Mouse (Mus musculus) stomach, embryonic 15.5 days (tissue): ENCODE measurements around the gene Trim9. TPM values are rescaled to one million over a fixed set of nuclear protein-coding genes. Genes with fewer than 3 reads are reported as not detected.

ENCODE experiments used
- ATAC-seq: fragments of 200-750 bp; cut with Nextera tagmentation; 2 replicates; pipeline ENCODE4 v1.8.0; 2017; ENCODE audit warnings: low read depth, moderate number of reproducible peaks, moderate TSS enrichment; ENCODE audit not compliant: insufficient read depth, low FRiP score
- H3K27ac ChIP-seq: fragments of 300-500 bp; sonication (generic); 2 replicates; pipeline ENCODE4 v1.5.1; 2015; ENCODE audit warnings: mild to moderate bottlenecking, inconsistent platforms
- H3K27me3 ChIP-seq: fragments of 300-500 bp; sonication (generic); replicated peaks from 2 replicates; pipeline ENCODE4 v1.6.1; 2015; ENCODE audit warnings: inconsistent platforms
- H3K36me3 ChIP-seq: fragments of 300-500 bp; sonication (generic); 2 replicates; pipeline ENCODE4 v1.6.1; 2015; ENCODE audit warnings: inconsistent platforms
- H3K4me1 ChIP-seq: fragments of 300-500 bp; sonication (generic); 2 replicates; pipeline ENCODE4 v1.6.1; 2015; ENCODE audit warnings: inconsistent platforms
- H3K4me2 ChIP-seq: fragments of 300-500 bp; sonication (generic); 2 replicates; pipeline ENCODE4 v1.6.1; 2015; ENCODE audit warnings: mild to moderate bottlenecking, inconsistent platforms
- H3K4me3 ChIP-seq: fragments of 300-500 bp; sonication (generic); replicated peaks from 2 replicates; pipeline ENCODE4 v1.5.1; 2015; ENCODE audit warnings: inconsistent platforms
- H3K9ac ChIP-seq: fragments of 300-500 bp; sonication (generic); 2 replicates; pipeline ENCODE4 v1.6.1; 2015; ENCODE audit warnings: inconsistent platforms
- H3K9me3 ChIP-seq: fragments of 300-500 bp; sonication (generic); 2 replicates; pipeline ENCODE4 v1.6.1; 2016; ENCODE audit warnings: inconsistent platforms
- WGBS: fragments of 180-500 bp; shearing (Covaris S2); methylation state at CpG from one replicate; pipeline ENCODE4 v1.1.7; 2015; 5-methylcytosine and 5-hydroxymethylcytosine counted together
- polyA plus RNA-seq: library from polyadenylated mRNA; unstranded; fragments of >200 nt; fragmentation: Nextera tagmentation; extraction: Ambion mirVana; gene quantifications from 2 replicates; pipeline ENCODE4 v1.2.1, GENCODE M21; 2015

Trim9 gene
- polyA plus RNA-seq, 1 experiment from 2014 or later, result 1.8 TPM

- Histone ChIP-seq H3K4me2 (no peak overlapping the region), H3K9ac (no peak overlapping the region), H3K9me3 (no peaks in the 10 kb centered on the region), H3K36me3 (no peaks in the 10 kb centered on the region), H3K4me3 (no peak overlapping the region), H3K27ac (no peak overlapping the region), H3K27me3 (no peaks in the 10 kb centered on the region), H3K4me1 (peaks cover 14% of the 10 kb centered on the region)
- ATAC-seq, result no peak
- 49% methylated on average over 4 of the region's 4 CpGs for WGBS
These were observed 124.1 kb downstream of the Trim9 start for GRCm38 (mm10) chr12:70223331-70223730.

GRCm38 (mm10) chr12:70221425-70221824 lies 126.0 kb downstream of the Trim9 start:
- H3K4me3 ChIP-seq, result no peak overlapping the region
- 0 out of 2 replicates have a peak, but pooled peaks cover 1% of the 10 kb centered on the region for H3K36me3 ChIP-seq
- no peaks in the 10 kb centered on the region for H3K27me3 ChIP-seq
- H3K27ac ChIP-seq, result no peak overlapping the region
- ATAC-seq, result no peak
- H3K4me1 ChIP-seq, result peaks cover 5% of the 10 kb centered on the region
- H3K9me3 ChIP-seq, result no peaks in the 10 kb centered on the region
- H3K9ac ChIP-seq, result no peak overlapping the region
- no peak overlapping the region for H3K4me2 ChIP-seq
- WGBS, result 69% methylated on average over 5 of the region's 5 CpGs

GRCm38 (mm10) chr12:70218795-70219540 lies 128.4 kb downstream of the Trim9 start:
- peaks cover 3% of the 10 kb centered on the region; the same call in 1 of the 2 replicates for H3K4me1 ChIP-seq
- no peak overlapping the region for H3K4me2 ChIP-seq
- no peak overlapping the region for H3K9ac ChIP-seq
- no peaks in the 10 kb centered on the region for H3K27me3 ChIP-seq
- 67% methylated on average over 8 of the region's 8 CpGs for WGBS
- H3K36me3 ChIP-seq, result peaks cover 9% of the 10 kb centered on the region; the same call in 1 of the 2 replicates
- no peak for ATAC-seq
- H3K4me3 ChIP-seq, result no peak overlapping the region
- H3K9me3 ChIP-seq, result no peaks in the 10 kb centered on the region
- no peak overlapping the region for H3K27ac ChIP-seq

- ATAC-seq, result no peak
- Histone ChIP-seq H3K27me3 (no peaks in the 10 kb centered on the region), H3K36me3 (peaks cover 9% of the 10 kb centered on the region; the same call in 1 of the 2 replicates), H3K4me3 (no peak overlapping the region), H3K4me1 (no peaks in the 10 kb centered on the region), H3K27ac (no peak overlapping the region), H3K4me2 (no peak overlapping the region), H3K9ac (no peak overlapping the region), H3K9me3 (no peaks in the 10 kb centered on the region)
- 53% methylated on average over 16 of the region's 16 CpGs for WGBS
These were observed 131.1 kb downstream of the Trim9 start for GRCm38 (mm10) chr12:70216229-70216800.

- 84% methylated on average over 8 of the region's 8 CpGs for WGBS
- H3K9me3 ChIP-seq, result no peaks in the 10 kb centered on the region
- H3K27ac ChIP-seq, result no peak overlapping the region
- H3K9ac ChIP-seq, result no peak overlapping the region
- H3K27me3 ChIP-seq, result no peaks in the 10 kb centered on the region
- ATAC-seq, result no peak
- peaks cover 9% of the 10 kb centered on the region; the same call in 1 of the 2 replicates for H3K36me3 ChIP-seq
- no peaks in the 10 kb centered on the region for H3K4me1 ChIP-seq
- no peak overlapping the region for H3K4me3 ChIP-seq
- no peak overlapping the region for H3K4me2 ChIP-seq
These were observed 133.1 kb downstream of the Trim9 start for GRCm38 (mm10) chr12:70214281-70214680.

- Histone ChIP-seq H3K4me1 (no peaks in the 10 kb centered on the region), H3K9me3 (no peaks in the 10 kb centered on the region), H3K27me3 (no peaks in the 10 kb centered on the region), H3K9ac (no peak overlapping the region), H3K27ac (no peak overlapping the region), H3K4me3 (no peak overlapping the region), H3K36me3 (peaks cover 9% of the 10 kb centered on the region; the same call in 1 of the 2 replicates), H3K4me2 (no peak overlapping the region)
- 87% methylated on average over 6 of the region's 6 CpGs for WGBS
- no peak for ATAC-seq
These were observed 133.8 kb downstream of the Trim9 start for GRCm38 (mm10) chr12:70213601-70214000.

GRCm38 (mm10) chr12:70212501-70212900 lies 134.9 kb downstream of the Trim9 start:
- no peaks in the 10 kb centered on the region for H3K4me1 ChIP-seq
- peaks cover 9% of the 10 kb centered on the region; the same call in 1 of the 2 replicates for H3K36me3 ChIP-seq
- H3K4me2 ChIP-seq, result no peak overlapping the region
- H3K27me3 ChIP-seq, result no peaks in the 10 kb centered on the region
- H3K9ac ChIP-seq, result no peak overlapping the region
- H3K4me3 ChIP-seq, result no peak overlapping the region
- no peak for ATAC-seq
- 76% methylated on average over 4 of the region's 4 CpGs for WGBS
- no peak overlapping the region for H3K27ac ChIP-seq
- no peaks in the 10 kb centered on the region for H3K9me3 ChIP-seq

GRCm38 (mm10) chr12:70208214-70208613 lies 139.2 kb downstream of the Trim9 start:
- H3K4me2 ChIP-seq, result no peak overlapping the region
- no peaks in the 10 kb centered on the region for H3K9me3 ChIP-seq
- no peak overlapping the region for H3K4me3 ChIP-seq
- no peak overlapping the region for H3K27ac ChIP-seq
- no peaks in the 10 kb centered on the region for H3K27me3 ChIP-seq
- 71% methylated on average over 5 of the region's 5 CpGs for WGBS
- no peaks in the 10 kb centered on the region for H3K4me1 ChIP-seq
- ATAC-seq, result no peak
- no peaks in the 10 kb centered on the region for H3K36me3 ChIP-seq
- H3K9ac ChIP-seq, result no peak overlapping the region

- H3K36me3 ChIP-seq, result 0 out of 2 replicates have a peak, but pooled peaks cover 5% of the 10 kb centered on the region
- H3K4me1 ChIP-seq, result no peaks in the 10 kb centered on the region
- no peak overlapping the region for H3K9ac ChIP-seq
- H3K27ac ChIP-seq, result no peak overlapping the region
- no peak overlapping the region for H3K4me3 ChIP-seq
- no peak overlapping the region for H3K4me2 ChIP-seq
- WGBS, result 77% methylated on average over 8 of the region's 8 CpGs
- no peak for ATAC-seq
- H3K9me3 ChIP-seq, result no peaks in the 10 kb centered on the region
- no peaks in the 10 kb centered on the region for H3K27me3 ChIP-seq
These were observed 143.0 kb downstream of the Trim9 start for GRCm38 (mm10) chr12:70204433-70204832.

- no peak overlapping the region for H3K27ac ChIP-seq
- no peak overlapping the region for H3K4me2 ChIP-seq
- H3K4me3 ChIP-seq, result no peak overlapping the region
- no peaks in the 10 kb centered on the region for H3K4me1 ChIP-seq
- no peaks in the 10 kb centered on the region for H3K9me3 ChIP-seq
- H3K27me3 ChIP-seq, result no peaks in the 10 kb centered on the region
- ATAC-seq, result no peak
- H3K36me3 ChIP-seq, result 0 out of 2 replicates have a peak, but pooled peaks cover 5% of the 10 kb centered on the region
- 73% methylated on average over 5 of the region's 5 CpGs for WGBS
- H3K9ac ChIP-seq, result no peak overlapping the region
These were observed 145.4 kb downstream of the Trim9 start for GRCm38 (mm10) chr12:70201926-70202529.

- Histone ChIP-seq H3K27ac (no peak overlapping the region), H3K9me3 (no peaks in the 10 kb centered on the region), H3K4me3 (no peak overlapping the region), H3K4me2 (no peak overlapping the region), H3K27me3 (no peaks in the 10 kb centered on the region), H3K4me1 (peaks cover 4% of the 10 kb centered on the region; the same call in 1 of the 2 replicates), H3K9ac (no peak overlapping the region), H3K36me3 (no peaks in the 10 kb centered on the region)
- ATAC-seq, result no peak
- WGBS, result 89% methylated on average over 5 of the region's 5 CpGs
These were observed 151.1 kb downstream of the Trim9 start for GRCm38 (mm10) chr12:70196341-70196740.

GRCm38 (mm10) chr12:70195426-70195825 lies 152.0 kb downstream of the Trim9 start:
- no peaks in the 10 kb centered on the region for H3K27me3 ChIP-seq
- H3K4me1 ChIP-seq, result peaks cover 4% of the 10 kb centered on the region; the same call in 1 of the 2 replicates
- H3K4me2 ChIP-seq, result no peak overlapping the region
- ATAC-seq, result no peak
- no peaks in the 10 kb centered on the region for H3K9me3 ChIP-seq
- H3K9ac ChIP-seq, result no peak overlapping the region
- no peak overlapping the region for H3K27ac ChIP-seq
- 88% methylated on average over 6 of the region's 6 CpGs for WGBS
- no peak overlapping the region for H3K4me3 ChIP-seq
- H3K36me3 ChIP-seq, result no peaks in the 10 kb centered on the region
